Mouse (Mus musculus) CD4-positive naive resting alpha-beta T cell, adult 76 days (primary cell): ENCODE results near the gene Ap3m1. TPM values are rescaled to one million over a fixed set of nuclear protein-coding genes. Genes with fewer than 3 reads are reported as not detected.

Source experiments
- total RNA-seq: library from RNA; stranded (reverse); gene quantifications from one replicate; pipeline ENCODE4 v1.2.4, GENCODE M21; 2023

Gene Ap3m1
- 49.7 TPM for total RNA-seq

GRCm38 (mm10) chr14:21052112-21052780 is at the start of gene Ap3m1, which contains the start of gene Adk:
Gene Ap3m1, minus strand, starts transcription at chr14:21052508.
Gene Adk, plus strand, starts transcription at chr14:21052574.

Other genes with a start within 250 kb of the Ap3m1 start
- 0.56 TPM for gene Plau, start 215.8 kb downstream of the Ap3m1 start, total RNA-seq
- 5.6 TPM for gene Vcl, start 123.1 kb downstream of the Ap3m1 start, total RNA-seq
- gene Adk, start 66 bp upstream of the Ap3m1 start, total RNA-seq: 77.7 TPM